Mouse (Mus musculus) limb, embryonic 14.5 days (tissue): ENCODE data around the gene Tcf15. TPM values are rescaled to one million over a fixed set of nuclear protein-coding genes. Genes with fewer than 3 reads are reported as not detected.
A peak's percentile ranks its signal among the peaks of the same experiment; 100 is the strongest.

Source experiments
- ATAC-seq: fragments of 200-750 bp; cut with Nextera tagmentation; 2 replicates; pipeline ENCODE4 v1.8.0; 2017; ENCODE audit warnings: low read depth, moderate number of reproducible peaks, moderate TSS enrichment; ENCODE audit not compliant: low FRiP score
- DNase-seq: peaks from one replicate; pipeline ENCODE4 v3.0.0-alpha.2; 2015; ENCODE audit warnings: low spot score
- H3K27ac ChIP-seq: fragments of 300-500 bp; sonication (generic); replicated peaks from 2 replicates; pipeline ENCODE4 v1.5.1; 2014; ENCODE audit warnings: low read depth, mild to moderate bottlenecking, low read length, moderate library complexity, mixed read lengths
- H3K27me3 ChIP-seq: fragments of 300-500 bp; sonication (generic); 2 replicates; pipeline ENCODE4 v1.6.1; 2014; ENCODE audit warnings: low read length, mixed read lengths; ENCODE audit not compliant: control insufficient read depth, insufficient read depth
- H3K36me3 ChIP-seq: fragments of 300-500 bp; sonication (generic); 2 replicates; pipeline ENCODE4 v1.6.1; 2014; ENCODE audit warnings: mild to moderate bottlenecking, low read length, moderate library complexity, mixed read lengths; ENCODE audit not compliant: control insufficient read depth, insufficient read depth
- H3K4me1 ChIP-seq: fragments of 300-500 bp; sonication (generic); 2 replicates; pipeline ENCODE4 v1.6.1; 2014; ENCODE audit warnings: antibody characterized with exemption, low read length, mixed read lengths; ENCODE audit not compliant: control insufficient read depth, insufficient read depth
- H3K4me2 ChIP-seq: fragments of 300-500 bp; sonication (generic); replicated peaks from 2 replicates; pipeline ENCODE4 v1.6.1; 2014; ENCODE audit warnings: low read depth, mild to moderate bottlenecking, low read length, moderate library complexity; ENCODE audit not compliant: severe bottlenecking
- H3K4me3 ChIP-seq: fragments of 300-500 bp; sonication (generic); replicated peaks from 2 replicates; pipeline ENCODE4 v1.5.1; 2014; ENCODE audit warnings: low read length
- H3K9ac ChIP-seq: fragments of 300-500 bp; sonication (generic); 2 replicates; pipeline ENCODE4 v1.6.1; 2014; ENCODE audit warnings: mild to moderate bottlenecking, low read depth, low read length, moderate library complexity; ENCODE audit not compliant: severe bottlenecking
- H3K9me3 ChIP-seq: fragments of 300-500 bp; sonication (generic); 2 replicates; pipeline ENCODE4 v1.6.1; 2016; ENCODE audit warnings: low read length; ENCODE audit not compliant: control insufficient read depth
- POLR2A ChIP-seq: fragments of 200-500 bp; IDR thresholded peaks from 2 replicates; pipeline ENCODE4 v1.8.0; 2012; ENCODE audit warnings: inconsistent platforms, mild to moderate bottlenecking, moderate library complexity, borderline replicate concordance; ENCODE audit not compliant: insufficient read depth, insufficient read length; ENCODE audit errors: extremely low read depth
- WGBS: fragments of 180-500 bp; shearing (Covaris S2); extraction: QIAGEN DNeasy Blood & Tissue Kit; methylation state at CpG from one replicate; pipeline ENCODE4 v1.1.7; 2014; 5-methylcytosine and 5-hydroxymethylcytosine counted together
- polyA plus RNA-seq, 2 experiments: library from polyadenylated mRNA; depleted of rRNA in 1 of 2; stranded (reverse) in 1 of 2; unstranded in 1 of 2; fragments of >200 nt; fragmentation: Nextera tagmentation in 1 of 2; extraction: Ambion mirVana in 1 of 2; gene quantifications; 2 replicates each; pipeline versions ENCODE4 v1.2.1 to v1.2.3; 2012 to 2014

Tcf15 gene
- polyA plus RNA-seq, 2 experiments = 9.4 to 11.0 TPM

- Histone ChIP-seq H3K27ac (no peak overlapping the region), H3K36me3 (no peaks in the 10 kb centered on the region; the same call in 1 of the 2 replicates), H3K4me3 (no peak overlapping the region), H3K27me3 (no peaks in the 10 kb centered on the region), H3K4me1 (peaks cover 12% of the 10 kb centered on the region), H3K9me3 (no peaks in the 10 kb centered on the region), H3K9ac (no peak overlapping the region), H3K4me2 (no peak overlapping the region)
- DNase-seq (no peak), ATAC-seq (no peak)
- TF ChIP-seq POLR2A = no peak
- WGBS = 52% methylated on average over 10 of the region's 10 CpGs
These were observed 30.4 kb upstream of the Tcf15 start for GRCm38 (mm10) chr2:152112970-152113369.

GRCm38 (mm10) chr2:152114057-152114975 is 29.0 kb upstream of the Tcf15 start:
- WGBS = 14% methylated on average over 34 of the region's 36 CpGs
- TF ChIP-seq POLR2A = no peak
- Histone ChIP-seq H3K4me1 (peaks cover 14% of the 10 kb centered on the region), H3K27me3 (no peaks in the 10 kb centered on the region), H3K4me2 (peak overlapping the region; percentile 43), H3K4me3 (peak overlapping the region; percentile 10; the same call in 1 of the 2 replicates), H3K9me3 (no peaks in the 10 kb centered on the region), H3K27ac (no peak overlapping the region), H3K9ac (peak overlapping the region; percentile 45), H3K36me3 (no peaks in the 10 kb centered on the region; the same call in 1 of the 2 replicates)
- DNase-seq (peak; percentile 45), ATAC-seq (peak; percentile 50; the same call in 1 of the 2 replicates)

- H3K9me3 ChIP-seq = no peaks in the 10 kb centered on the region
- TF ChIP-seq POLR2A = no peak
- 85% methylated on average over 7 of the region's 7 CpGs for WGBS
- H3K9ac ChIP-seq = no peak overlapping the region
- H3K4me1 ChIP-seq = peaks cover 15% of the 10 kb centered on the region
- no peaks in the 10 kb centered on the region for H3K27me3 ChIP-seq
- no peak overlapping the region for H3K4me2 ChIP-seq
- DNase-seq (no peak), ATAC-seq (no peak)
- no peaks in the 10 kb centered on the region for H3K36me3 ChIP-seq
- no peak overlapping the region for H3K4me3 ChIP-seq
- no peak overlapping the region for H3K27ac ChIP-seq
These were observed 25.7 kb upstream of the Tcf15 start for GRCm38 (mm10) chr2:152117694-152118093.

GRCm38 (mm10) chr2:152119228-152119865 is 24.0 kb upstream of the Tcf15 start:
- H3K4me2 ChIP-seq = no peak overlapping the region
- no peak overlapping the region for H3K27ac ChIP-seq
- no peaks in the 10 kb centered on the region for H3K27me3 ChIP-seq
- no peaks in the 10 kb centered on the region for H3K9me3 ChIP-seq
- H3K36me3 ChIP-seq = no peaks in the 10 kb centered on the region
- no peak for DNase-seq
- ATAC-seq = no peak
- H3K4me3 ChIP-seq = no peak overlapping the region
- TF ChIP-seq POLR2A = no peak
- no peak overlapping the region for H3K9ac ChIP-seq
- 41% methylated on average over 6 of the region's 6 CpGs for WGBS
- H3K4me1 ChIP-seq = peaks cover 11% of the 10 kb centered on the region

GRCm38 (mm10) chr2:152122896-152123295 is 20.5 kb upstream of the Tcf15 start:
- Histone ChIP-seq H3K4me1 (0 out of 2 replicates have a peak, but pooled peaks cover 3% of the 10 kb centered on the region), H3K9me3 (no peaks in the 10 kb centered on the region), H3K4me2 (no peak overlapping the region), H3K4me3 (no peak overlapping the region), H3K36me3 (no peaks in the 10 kb centered on the region), H3K9ac (no peak overlapping the region), H3K27me3 (no peaks in the 10 kb centered on the region), H3K27ac (no peak overlapping the region)
- ATAC-seq (no peak), DNase-seq (no peak)
- 72% methylated on average over 9 of the region's 9 CpGs for WGBS
- TF ChIP-seq POLR2A = no peak
